Mouse (Mus musculus): ENCODE data around the gene Tead4. TPM values are rescaled to one million over a fixed set of nuclear protein-coding genes. Genes with fewer than 3 reads are reported as not detected.

Tead4 gene
- polyA plus RNA-seq (2014; fragmentation: Illumina TruSeq; extraction: RNeasy Lipid Tissue Mini Kit (QIAGEN cat#74804); ENCODE audit: low read depth, low replicate concordance): 0.40 TPM

GRCm38 (mm10) chr6:128300134-128301001 is at the start of gene Tead4:
Gene Tead4, minus strand, starts transcription at chr6:128300823.

Other genes with a start within 250 kb of the Tead4 start
- gene Tspan9, start 157.2 kb downstream of the Tead4 start, polyA plus RNA-seq (2014; fragmentation: Illumina TruSeq; extraction: RNeasy Lipid Tissue Mini Kit (QIAGEN cat#74804); ENCODE audit: low read depth, low replicate concordance): 8.2 TPM
- gene Tulp3, start 55.0 kb upstream of the Tead4 start, polyA plus RNA-seq (2014; fragmentation: Illumina TruSeq; extraction: RNeasy Lipid Tissue Mini Kit (QIAGEN cat#74804); ENCODE audit: low read depth, low replicate concordance): 6.9 TPM
- gene Rhno1, start 62.1 kb upstream of the Tead4 start, polyA plus RNA-seq (2014; fragmentation: Illumina TruSeq; extraction: RNeasy Lipid Tissue Mini Kit (QIAGEN cat#74804); ENCODE audit: low read depth, low replicate concordance): 2.3 TPM
- not detected for gene Foxm1, start 62.1 kb upstream of the Tead4 start, polyA plus RNA-seq (2014; fragmentation: Illumina TruSeq; extraction: RNeasy Lipid Tissue Mini Kit (QIAGEN cat#74804); ENCODE audit: low read depth, low replicate concordance)
- not detected for gene Tex52, start 74.6 kb upstream of the Tead4 start, polyA plus RNA-seq (2014; fragmentation: Illumina TruSeq; extraction: RNeasy Lipid Tissue Mini Kit (QIAGEN cat#74804); ENCODE audit: low read depth, low replicate concordance)
- not detected for gene Gm44596, start 74.7 kb upstream of the Tead4 start, polyA plus RNA-seq (2014; fragmentation: Illumina TruSeq; extraction: RNeasy Lipid Tissue Mini Kit (QIAGEN cat#74804); ENCODE audit: low read depth, low replicate concordance)
- gene Nrip2, start 98.5 kb upstream of the Tead4 start, polyA plus RNA-seq (2014; fragmentation: Illumina TruSeq; extraction: RNeasy Lipid Tissue Mini Kit (QIAGEN cat#74804); ENCODE audit: low read depth, low replicate concordance): 1.9 TPM
- gene Itfg2, start 124.1 kb upstream of the Tead4 start, polyA plus RNA-seq (2014; fragmentation: Illumina TruSeq; extraction: RNeasy Lipid Tissue Mini Kit (QIAGEN cat#74804); ENCODE audit: low read depth, low replicate concordance): 3.2 TPM
- gene Fkbp4, start 137.9 kb upstream of the Tead4 start, polyA plus RNA-seq (2014; fragmentation: Illumina TruSeq; extraction: RNeasy Lipid Tissue Mini Kit (QIAGEN cat#74804); ENCODE audit: low read depth, low replicate concordance): 51.2 TPM
- 0.69 TPM for gene Pzp, start 225.9 kb upstream of the Tead4 start, polyA plus RNA-seq (2014; fragmentation: Illumina TruSeq; extraction: RNeasy Lipid Tissue Mini Kit (QIAGEN cat#74804); ENCODE audit: low read depth, low replicate concordance)